Mouse (Mus musculus): ENCODE data around the gene 4930524N10Rik. TPM values are rescaled to one million over a fixed set of nuclear protein-coding genes. Genes with fewer than 3 reads are reported as not detected.

4930524N10Rik gene
- total RNA-seq (2021), result not detected
- long read RNA-seq, experiment 1, result 0 reads
- long read RNA-seq, experiment 2, result 0 reads

- DNase-seq, result no peak
Observed at GRCm38 (mm10) chrX:154343292-154343691, at the start of gene 4930524N10Rik. TSS of gene 4930524N10Rik (minus strand) at chrX:154343392.

- DNase-seq, result no peak
Observed at GRCm38 (mm10) chrX:154350042-154350441, 6.8 kb upstream of the 4930524N10Rik start.

- no peak for DNase-seq
Observed at GRCm38 (mm10) chrX:154349302-154350041, 6.3 kb upstream of the 4930524N10Rik start.

- no peak for DNase-seq
Observed at GRCm38 (mm10) chrX:154347933-154348332, 4.7 kb upstream of the 4930524N10Rik start.

Other genes starting within 250 kb of the 4930524N10Rik start
- not detected for gene Gm15140, start 222.7 kb downstream of the 4930524N10Rik start, total RNA-seq (2021)
- not detected for gene Samt4, start 138.6 kb upstream of the 4930524N10Rik start, total RNA-seq (2021)
- gene Samt2, start 236.0 kb upstream of the 4930524N10Rik start, total RNA-seq (2021), result not detected